ENCODE assay signal across 17 mouse cellular contexts in the genomic region with DNA sequence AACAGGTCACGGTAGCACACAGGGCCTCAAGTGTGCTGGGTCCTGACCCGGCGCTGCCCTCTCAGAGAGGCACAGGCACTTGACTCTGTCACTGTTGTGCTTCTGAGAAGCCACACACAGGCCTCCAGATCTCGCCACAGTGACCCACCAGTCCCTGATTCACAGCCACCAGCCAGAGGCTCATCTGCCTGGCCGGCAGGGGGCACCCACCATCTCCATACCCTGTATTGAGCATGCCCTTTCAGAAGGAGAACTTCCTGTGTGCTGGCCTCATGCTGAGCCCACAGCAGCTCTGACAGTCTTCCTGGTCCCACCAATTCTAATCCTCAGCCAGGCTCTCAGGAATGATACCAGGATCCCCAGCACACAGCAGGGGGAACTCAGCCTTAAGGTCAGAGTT. TPM values are rescaled to one million over a fixed set of nuclear protein-coding genes. Genes with fewer than 3 reads are reported as not detected.
A peak's percentile ranks its signal among the peaks of the same experiment; 100 is the strongest.
DNase-seq lines count a peak whose midpoint lies in the region; TF ChIP-seq lines count a peak whose summit lies in the region.
"Had no signal": no experiment of that assay in that cellular context is flagged by ENCODE, and none has a peak within 500 bp of the region (broad histone marks: within the 10 kb centered on the region; RNA-seq: fewer than 3 reads in every experiment).

No protein-coding gene starts in this region.

- H3K9ac ChIP-seq in heart, adult 2 months (ENCODE audit: low read depth, low read length), result no peak overlapping the region
- no peak overlapping the region for H3K9ac ChIP-seq in liver, adult 2 months (ENCODE audit: low read depth, low read length)

- no peaks in the 10 kb centered on the region for H3K27me3 ChIP-seq in heart, adult 2 months (ENCODE audit: control insufficient read depth, insufficient read depth, low read length)
- H3K27me3 ChIP-seq in thymus, adult 2 months (ENCODE audit: control insufficient read depth, insufficient read depth, low read length), result no peaks in the 10 kb centered on the region
- H3K27me3 ChIP-seq in liver, adult 2 months (ENCODE audit: control insufficient read depth, insufficient read depth, low read length), result no peaks in the 10 kb centered on the region

- no peaks in the 10 kb centered on the region for H3K4me1 ChIP-seq in heart, adult 2 months (ENCODE audit: control insufficient read depth, insufficient read depth, low read length)
- no peaks in the 10 kb centered on the region for H3K4me1 ChIP-seq in thymus, adult 2 months (replicated peaks; ENCODE audit: control insufficient read depth, insufficient read depth, low read length)
- no peaks in the 10 kb centered on the region for H3K4me1 ChIP-seq in liver, adult 2 months (ENCODE audit: control insufficient read depth, insufficient read depth, low read length)

- TF ChIP-seq POLR2A in heart, adult 2 months (IDR thresholded peaks at IDR 0.05; ENCODE audit: insufficient read depth, low read depth, low read length), result no peak
- no peak for TF ChIP-seq POLR2A in thymus, adult 2 months (IDR thresholded peaks at IDR 0.05; ENCODE audit: control insufficient read depth, extremely low read depth, insufficient read depth, low read length, poor library complexity)
- no peak for TF ChIP-seq POLR2A in liver, adult 2 months (IDR thresholded peaks at IDR 0.05; ENCODE audit: extremely low read depth, insufficient read depth, low read length)

- TF ChIP-seq CTCF in heart, adult 2 months (IDR thresholded peaks at IDR 0.05), result peak; percentile 50
- no peak for TF ChIP-seq CTCF in thymus, adult 2 months (IDR thresholded peaks at IDR 0.05; ENCODE audit: borderline replicate concordance, control insufficient read depth, extremely low read depth, insufficient read depth, low read length, poor library complexity)
- peak; percentile 60 for TF ChIP-seq CTCF in liver, adult 2 months (IDR thresholded peaks at IDR 0.05; ENCODE audit: low read depth, low read length)

- 42% methylated on average over 5 of the region's 5 CpGs for WGBS in heart, adult 2 months
- 58% methylated on average over 5 of the region's 5 CpGs for WGBS in thymus, adult 2 months
- 55% methylated on average over 5 of the region's 5 CpGs for WGBS in liver, adult 2 months

- no peaks in the 10 kb centered on the region for H3K79me2 ChIP-seq in heart, adult 2 months (replicated peaks; ENCODE audit: control insufficient read depth, insufficient read depth, low read length)
- no peaks in the 10 kb centered on the region for H3K79me2 ChIP-seq in liver, adult 2 months (ENCODE audit: control insufficient read depth, insufficient read depth, low read length)

- H3K4me3 ChIP-seq in heart, adult 2 months, result no peak overlapping the region
- no peak overlapping the region for H3K4me3 ChIP-seq in thymus, adult 2 months (ENCODE audit: control insufficient read depth, insufficient read depth, low read length)
- H3K4me3 ChIP-seq in liver, adult 2 months (ENCODE audit: insufficient read depth, low read depth, low read length), result no peak overlapping the region

- no peak for TF ChIP-seq EP300 in heart, adult 2 months (IDR thresholded peaks at IDR 0.05; ENCODE audit: insufficient read depth, low read depth, low read length)

- intact Hi-C loops in heart, adult 2 months (cut with DNase I), result no loop called here
- intact Hi-C loops in heart, postnatal 14 days (cut with DNase I), result no loop called here

- no peaks in the 10 kb centered on the region for H3K36me3 ChIP-seq in heart, adult 2 months (ENCODE audit: control insufficient read depth, insufficient read depth, low read length)
- no peaks in the 10 kb centered on the region for H3K36me3 ChIP-seq in thymus, adult 2 months (ENCODE audit: control insufficient read depth, insufficient read depth, low read length)
- H3K36me3 ChIP-seq in liver, adult 2 months (ENCODE audit: control insufficient read depth, insufficient read depth, low read length), result no peaks in the 10 kb centered on the region

- H3K27ac ChIP-seq in heart, adult 2 months, result no peak overlapping the region
- H3K27ac ChIP-seq in thymus, adult 2 months (ENCODE audit: control insufficient read depth, insufficient read depth, low read length), result no peak overlapping the region
- no peak overlapping the region for H3K27ac ChIP-seq in liver, adult 2 months (replicated peaks; ENCODE audit: insufficient read depth, low read depth, low read length)

- DNase-seq in heart, adult 2 months, result no peak
- DNase-seq in heart, postnatal 14 days, result no peak
- peak; percentile 18 for DNase-seq in thymus, adult 2 months
- DNase-seq in thymus, postnatal 36 days, result no peak
- no peak for DNase-seq in liver, adult 2 months (ENCODE audit: extremely low read depth, low read depth, low spot score)
- peak; percentile 50 for DNase-seq in thymus, postnatal 4 days
- DNase-seq in layer of hippocampus, adult 8-10 months (ENCODE audit: low spot score in 2 of 2), result no peak
- DNase-seq in heart, adult 9 months (ENCODE audit: low spot score in 2 of 2), result no peak
- DNase-seq: cerebellum, adult 8-10 months; heart, postnatal 36 days; kidney, postnatal 25 days; right cerebral cortex, postnatal 14 days had no signal

RNA-seq across cellular contexts. Expression of a gene that starts 46.7 kb away (rescaled TPM):
- not detected for total RNA-seq in heart, adult 2 months (2021)
- not detected in 2 replicates for polyA plus RNA-seq in heart, adult 2 months (2012; rRNA removed)
- not detected for total RNA-seq in heart, postnatal 14 days (2021)
- 0.05 and 0.08 TPM in 2 replicates for polyA plus RNA-seq in thymus, adult 2 months (2012; rRNA removed)
- total RNA-seq in liver, adult 2 months (2014; rRNA removed), result not detected in 2 replicates
- not detected in 2 replicates for polyA plus RNA-seq in liver, adult 2 months (2012; rRNA removed)
- total RNA-seq in layer of hippocampus, adult 8-10 months (2022), result under 1 TPM; 0.85 to 0.99 (median 0.89) TPM
- total RNA-seq: heart, adult 8-10 months; heart, postnatal 36 days; left cerebral cortex, adult 18-20 months had no signal
- polyA plus RNA-seq: inflammation-experienced regulatory T-cells, adult 6 months; limb, embryonic 14.5 days; stomach, embryonic 16.5 days had no signal

RNA-seq across cellular contexts. Expression of a gene that starts 50.8 kb away (rescaled TPM):
- not detected for total RNA-seq in heart, adult 2 months (2021)
- polyA plus RNA-seq in heart, adult 2 months (2012; rRNA removed), result 0.39 TPM in 1 of 2 replicates, not detected in the other
- under 1 TPM; 0.05 to 0.07 TPM for total RNA-seq in heart, postnatal 14 days (2021)
- polyA plus RNA-seq in thymus, adult 2 months (2012; rRNA removed), result 1.0 and 1.4 TPM in 2 replicates
- total RNA-seq in liver, adult 2 months (2014; rRNA removed), result under 0.01 TPM in 1 of 2 replicates, not detected in the other
- not detected in 2 replicates for polyA plus RNA-seq in liver, adult 2 months (2012; rRNA removed)
- 1 to 10 TPM; 1.8 to 2.9 (median 2.3) TPM for total RNA-seq in layer of hippocampus, adult 8-10 months (2022)
- total RNA-seq: heart, adult 8-10 months; heart, postnatal 36 days had no signal

RNA-seq across cellular contexts. Expression of a gene that starts 53.0 kb away (rescaled TPM):
- total RNA-seq in heart, adult 2 months (2021), result 10 to 100 TPM; 11.8 to 12.3 TPM
- 16.9 and 17.9 TPM in 2 replicates for polyA plus RNA-seq in heart, adult 2 months (2012; rRNA removed)
- total RNA-seq in heart, postnatal 14 days (2021), result 10 to 100 TPM; 12.6 to 13.5 TPM
- 64.7 and 69.3 TPM in 2 replicates for polyA plus RNA-seq in thymus, adult 2 months (2012; rRNA removed)
- 9.3 and 10.3 TPM in 2 replicates for total RNA-seq in liver, adult 2 months (2014; rRNA removed)
- 22.4 and 25.3 TPM in 2 replicates for polyA plus RNA-seq in liver, adult 2 months (2012; rRNA removed)
- total RNA-seq in layer of hippocampus, adult 8-10 months (2022), result 10 to 100 TPM; 30.2 to 36.3 (median 32.5) TPM

Comparison
In these comparisons a context has a peak if more than half of its experiments do, and no peak if none do; other contexts are left out.
1. DNase-seq: peak in thymus, adult 2 months (single experiment) and thymus, postnatal 4 days (single experiment); none in heart, adult 2 months (0 of 2), heart, postnatal 14 days (0 of 2), thymus, postnatal 36 days (0 of 2), liver, adult 2 months (single experiment), layer of hippocampus, adult 8-10 months (0 of 2) and heart, adult 9 months (0 of 2).